Mouse (Mus musculus) limb, embryonic 11.5 days (tissue): ENCODE results near the gene Gm45140. TPM values are rescaled to one million over a fixed set of nuclear protein-coding genes. Genes with fewer than 3 reads are reported as not detected.

ENCODE experiments used
- ATAC-seq: fragments of 200-750 bp; cut with Nextera tagmentation; 2 replicates; pipeline ENCODE4 v1.8.0; 2017; ENCODE audit warnings: low read depth; ENCODE audit not compliant: insufficient number of reproducible peaks, low FRiP score, low TSS enrichment
- DNase-seq: peaks from one replicate; pipeline ENCODE4 v3.0.0-alpha.2; 2015; ENCODE audit warnings: low spot score
- H3K27ac ChIP-seq: fragments of 300-500 bp; sonication (generic); replicated peaks from 2 replicates; pipeline ENCODE4 v1.5.1; 2014; ENCODE audit warnings: low read depth, mild to moderate bottlenecking, low read length
- H3K27me3 ChIP-seq: fragments of 300-500 bp; sonication (generic); 2 replicates; pipeline ENCODE4 v1.6.1; 2014; ENCODE audit warnings: mild to moderate bottlenecking, low read length, mixed read lengths; ENCODE audit not compliant: control insufficient read depth, insufficient read depth
- H3K36me3 ChIP-seq: fragments of 300-500 bp; sonication (generic); 2 replicates; pipeline ENCODE4 v1.6.1; 2014; ENCODE audit warnings: mild to moderate bottlenecking, low read length, moderate library complexity, mixed read lengths; ENCODE audit not compliant: control insufficient read depth, insufficient read depth
- H3K4me1 ChIP-seq: fragments of 300-500 bp; sonication (generic); 2 replicates; pipeline ENCODE4 v1.6.1; 2014; ENCODE audit warnings: low read length, mixed read lengths; ENCODE audit not compliant: control insufficient read depth, insufficient read depth
- H3K4me2 ChIP-seq: fragments of 300-500 bp; sonication (generic); 2 replicates; pipeline ENCODE4 v1.6.1; 2014; ENCODE audit warnings: low read depth, mild to moderate bottlenecking, moderate library complexity; ENCODE audit not compliant: severe bottlenecking
- H3K4me3 ChIP-seq: fragments of 300-500 bp; sonication (generic); 2 replicates; pipeline ENCODE4 v1.5.1; 2014; ENCODE audit warnings: low read depth, low read length
- H3K9ac ChIP-seq: fragments of 300-500 bp; sonication (generic); 2 replicates; pipeline ENCODE4 v1.6.1; 2014; ENCODE audit warnings: mild to moderate bottlenecking, low read length
- H3K9me3 ChIP-seq: fragments of 300-500 bp; sonication (generic); 2 replicates; pipeline ENCODE4 v1.6.1; 2016; ENCODE audit warnings: low read length; ENCODE audit not compliant: control insufficient read depth
- WGBS: fragments of 180-500 bp; shearing (Covaris S2); extraction: QIAGEN DNeasy Blood & Tissue Kit; methylation state at CpG from one replicate; pipeline ENCODE4 v1.1.7; 2014; 5-methylcytosine and 5-hydroxymethylcytosine counted together
- polyA plus RNA-seq: library from polyadenylated mRNA; unstranded; fragments of >200 nt; fragmentation: Nextera tagmentation; extraction: Ambion mirVana; gene quantifications from 2 replicates; pipeline ENCODE4 v1.2.1, GENCODE M21; 2014

Gene Gm45140
- polyA plus RNA-seq, 1 experiment from 2014 or later: 2.8 TPM

- H3K9ac ChIP-seq: no peak overlapping the region
- DNase-seq (no peak), ATAC-seq (no peak)
- 0 out of 2 replicates have a peak, but pooled peaks cover 2% of the 10 kb centered on the region for H3K4me1 ChIP-seq
- H3K9me3 ChIP-seq: no peaks in the 10 kb centered on the region
- WGBS: 84% methylated on average over 7 of the region's 7 CpGs
- no peaks in the 10 kb centered on the region for H3K36me3 ChIP-seq
- no peak overlapping the region for H3K27ac ChIP-seq
- H3K4me3 ChIP-seq: no peak overlapping the region
- H3K4me2 ChIP-seq: no peak overlapping the region
- no peaks in the 10 kb centered on the region for H3K27me3 ChIP-seq
Measured at GRCm38 (mm10) chr6:87802462-87802861, 33.1 kb downstream of the Gm45140 start.

GRCm38 (mm10) chr6:87799576-87799975 is 36.0 kb downstream of the Gm45140 start:
- ATAC-seq (no peak), DNase-seq (no peak)
- Histone ChIP-seq H3K4me3 (no peak overlapping the region), H3K4me2 (no peak overlapping the region), H3K27me3 (no peaks in the 10 kb centered on the region), H3K36me3 (no peaks in the 10 kb centered on the region), H3K27ac (no peak overlapping the region), H3K4me1 (0 out of 2 replicates have a peak, but pooled peaks cover 4% of the 10 kb centered on the region), H3K9ac (no peak overlapping the region), H3K9me3 (no peaks in the 10 kb centered on the region)
- WGBS: 94% methylated on average over 6 of the region's 6 CpGs

- Histone ChIP-seq H3K4me3 (no peak overlapping the region), H3K27ac (no peak overlapping the region), H3K4me2 (no peak overlapping the region), H3K4me1 (0 out of 2 replicates have a peak, but pooled peaks cover 4% of the 10 kb centered on the region), H3K9me3 (no peaks in the 10 kb centered on the region), H3K27me3 (no peaks in the 10 kb centered on the region), H3K36me3 (no peaks in the 10 kb centered on the region), H3K9ac (no peak overlapping the region)
- DNase-seq: no peak
- no peak for ATAC-seq
- 18% methylated on average over 2 of the region's 2 CpGs for WGBS
Measured at GRCm38 (mm10) chr6:87797321-87797720, 38.3 kb downstream of the Gm45140 start.

GRCm38 (mm10) chr6:87796251-87796880 is 39.2 kb downstream of the Gm45140 start:
- Histone ChIP-seq H3K27me3 (no peaks in the 10 kb centered on the region), H3K4me2 (no peak overlapping the region), H3K9me3 (no peaks in the 10 kb centered on the region), H3K36me3 (no peaks in the 10 kb centered on the region; the same call in 1 of the 2 replicates), H3K4me3 (no peak overlapping the region), H3K27ac (no peak overlapping the region), H3K4me1 (0 out of 2 replicates have a peak, but pooled peaks cover 4% of the 10 kb centered on the region), H3K9ac (no peak overlapping the region)
- DNase-seq (no peak), ATAC-seq (no peak)
- WGBS: 90% methylated on average over 6 of the region's 6 CpGs

GRCm38 (mm10) chr6:87795385-87796150 is 40.0 kb downstream of the Gm45140 start:
- Histone ChIP-seq H3K4me3 (no peak overlapping the region), H3K4me1 (0 out of 2 replicates have a peak, but pooled peaks cover 4% of the 10 kb centered on the region), H3K9me3 (no peaks in the 10 kb centered on the region), H3K27ac (no peak overlapping the region), H3K9ac (no peak overlapping the region), H3K36me3 (peaks cover 3% of the 10 kb centered on the region; the same call in 1 of the 2 replicates), H3K27me3 (no peaks in the 10 kb centered on the region), H3K4me2 (no peak overlapping the region)
- ATAC-seq (no peak), DNase-seq (no peak)
- 75% methylated on average over 6 of the region's 6 CpGs for WGBS

- H3K27ac ChIP-seq: no peak overlapping the region
- H3K27me3 ChIP-seq: no peaks in the 10 kb centered on the region
- 0 out of 2 replicates have a peak, but pooled peaks cover 4% of the 10 kb centered on the region for H3K4me1 ChIP-seq
- H3K4me2 ChIP-seq: no peak overlapping the region
- H3K4me3 ChIP-seq: no peak overlapping the region
- no peak for ATAC-seq
- peaks cover 3% of the 10 kb centered on the region; the same call in 1 of the 2 replicates for H3K36me3 ChIP-seq
- no peak overlapping the region for H3K9ac ChIP-seq
- no peaks in the 10 kb centered on the region for H3K9me3 ChIP-seq
- 95% methylated on average over 10 of the region's 10 CpGs for WGBS
- DNase-seq: no peak
Measured at GRCm38 (mm10) chr6:87793821-87794510, 41.6 kb downstream of the Gm45140 start.

GRCm38 (mm10) chr6:87791826-87792225 is 43.8 kb downstream of the Gm45140 start:
- H3K9me3 ChIP-seq: no peaks in the 10 kb centered on the region
- no peak overlapping the region for H3K9ac ChIP-seq
- H3K27ac ChIP-seq: no peak overlapping the region
- no peak for ATAC-seq
- H3K27me3 ChIP-seq: no peaks in the 10 kb centered on the region
- H3K4me2 ChIP-seq: no peak overlapping the region
- H3K4me3 ChIP-seq: no peak overlapping the region
- no peak for DNase-seq
- WGBS: 96% methylated on average over 5 of the region's 5 CpGs
- peaks cover 3% of the 10 kb centered on the region; the same call in 1 of the 2 replicates for H3K36me3 ChIP-seq
- H3K4me1 ChIP-seq: no peaks in the 10 kb centered on the region

- WGBS: 73% methylated on average over 7 of the region's 7 CpGs
- no peak overlapping the region for H3K4me3 ChIP-seq
- no peak overlapping the region for H3K4me2 ChIP-seq
- no peak for ATAC-seq
- H3K9ac ChIP-seq: no peak overlapping the region
- H3K4me1 ChIP-seq: no peaks in the 10 kb centered on the region
- no peak for DNase-seq
- no peak overlapping the region for H3K27ac ChIP-seq
- H3K36me3 ChIP-seq: peaks cover 3% of the 10 kb centered on the region; the same call in 1 of the 2 replicates
- no peaks in the 10 kb centered on the region for H3K9me3 ChIP-seq
- no peaks in the 10 kb centered on the region for H3K27me3 ChIP-seq
Measured at GRCm38 (mm10) chr6:87790779-87791480, 44.7 kb downstream of the Gm45140 start.
